Mouse (Mus musculus) frontal cortex, adult 2 months (tissue): ENCODE measurements at regions not wholly inside any gene's neighbourhood (a gene's known extent, or its start where the extent isn't known, plus 50 kb on each side); places are given as distances from the start of the nearest gene placed in this dataset.

Experiments used
- DNase-seq, 2 experiments: peaks; one replicate each; pipeline ENCODE4 v3.0.0; 2022; ENCODE audit warnings: low spot score in 1 of 2; ENCODE audit errors: extremely low spot score in 1 of 2

DNA sequence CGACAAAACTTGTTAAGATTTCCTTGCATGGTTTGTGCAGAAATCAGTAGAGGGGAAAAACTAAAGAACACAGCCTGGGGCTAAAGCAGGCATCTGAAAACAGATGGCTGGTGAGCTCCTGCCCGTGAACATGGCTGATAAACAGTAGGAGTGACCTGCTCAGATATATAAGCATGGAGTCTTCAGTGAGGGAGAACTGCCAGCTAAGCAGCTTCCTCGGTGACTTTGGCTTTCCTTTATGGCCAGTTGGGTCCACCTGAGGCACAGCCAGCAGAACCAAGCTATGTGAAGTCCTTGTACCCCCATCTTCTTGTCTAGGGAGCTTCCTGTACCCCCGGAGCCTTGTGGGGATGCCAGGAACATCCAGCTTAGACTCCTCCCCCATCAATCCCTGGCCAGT is 139.8 kb upstream of the Gm10295 start:
- DNase-seq: no peak

DNA sequence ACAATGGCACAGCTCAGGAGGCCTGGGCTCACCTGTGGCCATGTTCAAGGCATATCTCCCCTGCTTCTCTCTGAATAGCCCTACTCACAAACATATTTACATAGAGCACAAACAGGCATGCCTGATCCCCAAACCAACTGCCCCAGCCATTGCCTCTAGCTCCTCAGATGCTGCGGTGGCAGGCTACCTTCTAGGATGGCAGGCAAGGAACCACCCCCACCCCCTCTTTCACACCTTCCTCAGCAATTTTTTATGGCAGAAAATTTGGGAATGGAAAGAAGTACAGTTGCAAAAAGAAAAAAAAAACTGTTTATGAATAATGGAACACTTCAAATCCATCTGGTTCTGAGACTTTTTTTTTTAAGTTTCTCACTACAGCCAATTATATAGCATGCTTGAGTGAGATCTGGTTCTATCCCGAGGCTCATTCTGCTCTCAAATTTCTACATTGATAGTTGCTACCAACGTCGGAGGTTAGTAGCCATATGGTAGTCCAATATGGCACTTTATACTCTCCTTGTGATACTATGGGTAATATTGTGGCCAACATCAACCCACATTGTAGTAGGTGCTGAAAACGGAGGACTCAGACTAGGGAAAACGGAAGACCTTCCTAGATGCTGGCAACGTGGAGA is 136.8 kb upstream of the Gm10295 start:
- DNase-seq: peak; percentile 10 to 42

DNA sequence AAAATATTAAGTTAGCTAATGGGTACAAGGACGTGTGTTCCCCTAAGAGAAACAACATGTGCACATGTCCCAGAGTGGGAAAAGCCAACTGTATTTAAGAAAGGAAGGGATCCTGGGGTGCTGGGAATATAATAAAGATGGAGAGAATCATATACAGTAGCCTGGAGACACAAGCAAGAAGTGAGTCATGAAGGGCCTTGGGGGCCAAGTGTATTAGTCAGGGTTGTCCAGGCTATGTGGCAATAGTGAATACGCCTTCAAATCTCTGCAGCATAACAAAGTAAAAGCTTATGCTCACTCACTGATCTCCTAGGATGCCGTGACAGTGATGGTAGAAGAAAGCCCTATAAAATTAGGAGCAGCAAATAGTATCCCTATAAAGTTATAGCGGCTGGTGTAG is 124.1 kb upstream of the Gm10295 start:
- DNase-seq: no peak

DNA sequence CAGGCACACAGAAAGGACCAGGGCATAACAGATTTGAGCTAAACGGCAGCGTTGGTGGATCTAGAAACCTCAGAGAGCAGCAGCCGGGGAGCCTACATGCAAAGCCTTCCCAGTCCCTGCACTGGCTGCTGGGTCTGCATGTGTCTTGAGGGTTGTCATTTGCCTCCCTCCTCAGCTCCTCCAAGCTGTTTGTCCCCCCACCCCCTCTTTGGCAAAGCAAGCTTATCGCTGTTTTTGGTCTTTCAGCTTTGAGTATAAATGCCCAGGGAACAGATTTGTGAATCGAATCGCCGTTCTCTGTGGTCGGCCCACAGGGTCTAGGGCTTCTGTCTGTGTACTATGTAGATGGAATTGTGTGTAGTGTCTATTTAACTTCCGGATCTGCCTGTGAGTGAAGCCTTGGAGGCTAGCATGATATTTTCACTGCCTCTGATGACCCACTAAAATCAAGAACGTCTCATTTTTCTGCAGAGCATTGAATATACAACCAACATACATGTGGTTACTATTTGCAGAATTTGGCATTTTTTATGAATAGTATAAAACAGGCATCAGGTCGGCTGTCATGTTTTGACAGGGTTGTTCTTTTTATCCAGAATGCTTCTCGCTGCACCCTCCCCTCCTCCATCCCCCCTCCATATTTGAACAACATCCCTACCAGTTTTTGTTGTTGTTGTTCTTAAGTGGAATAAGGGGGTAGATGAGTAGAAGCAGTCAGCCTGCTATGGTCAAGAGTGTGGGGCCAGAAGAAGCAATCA is 121.3 kb upstream of the Gm10295 start:
- peak in 1 of 2 experiments; percentile 12 for DNase-seq

DNA sequence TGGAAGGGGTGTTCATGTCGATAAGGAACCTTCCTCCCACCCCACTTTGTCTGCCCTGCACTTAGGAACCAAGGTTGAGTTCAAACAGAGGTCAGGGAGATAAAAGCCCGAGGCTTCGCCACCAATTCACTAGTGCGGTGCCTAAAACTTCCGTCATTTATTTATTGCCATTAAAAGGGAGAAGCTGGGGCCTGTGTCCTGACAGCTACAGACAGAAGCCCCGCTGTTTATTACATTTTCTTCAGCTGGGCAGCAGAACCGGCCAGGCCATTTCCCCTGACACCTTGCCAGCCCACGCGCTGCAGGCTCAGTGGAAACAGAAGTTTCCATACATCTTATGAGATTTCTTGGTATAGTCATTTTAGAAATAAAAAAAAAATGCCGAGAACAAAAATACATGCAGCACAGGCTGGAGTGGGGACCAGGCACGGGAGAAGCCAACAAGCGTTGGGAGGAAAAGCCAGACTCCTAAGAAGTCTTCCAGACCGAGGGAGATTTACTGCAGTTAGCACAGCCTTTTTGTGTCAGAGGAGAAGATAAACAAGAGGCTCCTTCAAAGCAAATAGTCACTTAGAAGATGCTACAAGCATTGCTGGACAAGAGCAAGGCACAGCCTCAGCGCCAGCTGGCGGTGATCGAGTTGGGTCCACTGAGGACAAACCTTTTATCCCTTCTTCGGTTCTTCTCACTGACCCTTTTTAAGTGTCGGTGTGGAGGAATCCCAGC is 120.5 kb upstream of the Gm10295 start:
- DNase-seq: peak in 1 of 2 experiments; percentile 12

DNA sequence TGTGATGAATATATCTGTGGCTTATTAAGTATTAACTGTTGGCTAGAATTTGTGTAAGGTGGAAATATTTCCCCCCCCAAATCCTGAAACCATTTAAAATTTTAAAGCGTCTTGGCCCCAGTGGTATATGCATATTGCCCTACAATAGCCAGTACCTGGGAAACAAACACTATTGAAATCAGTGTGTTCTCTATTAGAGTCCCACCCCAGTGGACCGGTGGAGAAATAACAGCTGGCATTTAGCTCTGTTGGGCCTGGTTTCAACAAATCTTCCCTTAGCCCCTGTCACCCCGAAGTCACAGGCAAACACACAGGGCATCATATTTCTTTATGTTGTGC is 120.0 kb upstream of the Gm10295 start:
- no peak for DNase-seq

DNA sequence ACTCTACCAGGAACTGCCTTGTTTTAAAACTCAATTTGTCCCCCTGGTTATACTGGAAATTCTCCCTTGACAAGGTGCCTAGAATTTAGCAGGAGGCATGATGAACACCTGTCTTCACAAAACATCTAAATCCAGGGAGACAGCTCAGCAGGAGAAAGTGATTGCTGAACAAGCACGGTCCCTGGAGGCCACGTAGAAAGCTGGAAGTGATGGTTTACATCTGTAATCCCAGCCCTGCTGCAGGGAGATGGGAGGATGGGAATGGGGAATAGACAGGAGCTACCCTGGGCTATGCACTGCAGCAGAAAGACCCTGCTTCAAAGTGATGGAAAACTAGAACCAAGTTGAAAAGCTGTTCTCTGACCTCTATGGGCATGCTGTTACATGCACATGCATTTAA is 119.1 kb upstream of the Gm10295 start:
- no peak for DNase-seq

DNA sequence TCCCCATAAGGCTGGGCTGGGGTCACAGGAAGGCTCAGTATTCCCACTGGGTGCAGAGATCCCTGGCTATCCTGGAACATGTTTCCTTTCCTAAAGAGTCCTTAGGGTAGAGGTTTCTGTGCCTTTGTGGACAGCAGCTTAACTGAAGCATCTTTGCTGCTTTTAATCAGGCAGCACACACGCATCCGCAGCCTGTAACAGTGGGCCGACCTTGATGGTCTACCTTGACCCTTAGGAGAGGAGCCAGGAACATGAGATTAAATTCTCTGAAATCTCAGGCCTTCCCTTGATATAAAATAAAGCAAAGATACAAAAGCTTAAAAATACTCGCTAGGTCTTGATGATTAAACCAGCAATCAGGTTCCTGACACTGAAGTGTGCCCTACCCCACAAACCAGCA is 118.7 kb upstream of the Gm10295 start:
- no peak for DNase-seq

DNA sequence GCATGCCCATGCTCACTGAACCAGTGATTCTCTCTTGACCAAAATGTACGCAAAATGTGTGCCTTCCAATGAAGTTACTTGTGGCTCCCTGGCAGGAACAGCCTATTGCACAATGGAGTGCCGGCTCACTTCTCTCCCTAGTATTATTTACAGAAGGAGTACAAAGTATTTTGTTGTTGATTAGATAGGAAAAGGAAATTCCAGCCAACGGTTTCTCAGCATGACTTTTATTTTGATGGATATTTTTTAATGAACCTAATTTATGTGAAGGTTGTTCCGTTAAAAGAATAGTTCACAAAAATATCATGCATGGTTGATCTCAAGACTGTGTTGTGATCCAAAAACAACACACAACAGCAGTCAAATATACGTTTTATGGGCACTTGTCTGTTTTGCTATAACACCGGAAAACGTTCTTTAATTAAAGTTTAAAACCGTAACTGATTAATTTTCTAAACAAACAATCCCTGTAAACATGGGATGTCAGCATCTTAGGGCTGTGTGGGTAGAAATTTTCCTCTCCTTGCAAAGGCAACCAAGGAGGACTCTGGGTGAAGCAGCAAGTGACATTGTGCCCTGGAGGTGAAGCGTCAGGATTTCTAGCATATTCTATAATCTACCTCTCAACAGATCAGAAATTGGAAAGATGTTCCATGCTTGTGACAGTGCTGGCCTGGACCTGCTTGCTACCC is 116.3 kb upstream of the Gm10295 start:
- no peak for DNase-seq

DNA sequence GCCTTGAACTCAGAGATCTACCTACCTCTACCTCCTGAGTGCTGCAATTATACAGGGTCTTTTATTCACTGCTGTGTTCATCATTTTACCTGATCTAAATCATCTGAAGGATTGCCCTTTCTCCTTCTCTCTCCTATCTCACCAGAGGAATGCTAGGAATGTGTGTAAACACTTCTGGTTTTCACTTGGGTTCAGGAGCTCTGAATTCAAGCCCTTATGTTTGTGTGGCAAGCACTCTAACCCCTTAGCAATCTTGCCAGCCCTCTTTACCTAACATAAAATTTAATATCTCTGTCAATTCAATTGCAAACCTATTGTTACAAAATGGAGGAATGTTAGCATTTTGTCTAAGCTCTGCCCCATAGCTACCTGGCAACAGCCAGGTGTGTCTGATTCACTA is 112.8 kb upstream of the Gm10295 start:
- no peak for DNase-seq

DNA sequence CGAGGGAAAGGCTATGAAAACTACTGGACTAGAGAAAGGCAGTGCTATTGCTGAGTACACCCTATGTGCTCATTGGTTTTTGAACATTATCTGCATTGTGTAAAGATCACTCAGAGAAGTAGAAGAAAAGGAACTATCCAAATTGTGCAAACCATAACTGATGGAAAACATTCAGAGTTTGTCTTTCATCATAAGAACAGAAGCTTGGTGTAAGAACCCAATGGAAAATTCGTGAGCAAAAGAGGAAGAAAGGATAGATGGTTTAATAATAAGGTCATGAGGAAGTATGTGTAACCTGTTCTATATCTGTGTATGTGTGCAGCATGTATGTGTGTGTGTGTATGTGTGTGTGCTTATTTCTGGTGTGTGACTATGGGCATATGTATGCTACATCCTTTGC is 112.3 kb upstream of the Gm10295 start:
- DNase-seq: no peak

DNA sequence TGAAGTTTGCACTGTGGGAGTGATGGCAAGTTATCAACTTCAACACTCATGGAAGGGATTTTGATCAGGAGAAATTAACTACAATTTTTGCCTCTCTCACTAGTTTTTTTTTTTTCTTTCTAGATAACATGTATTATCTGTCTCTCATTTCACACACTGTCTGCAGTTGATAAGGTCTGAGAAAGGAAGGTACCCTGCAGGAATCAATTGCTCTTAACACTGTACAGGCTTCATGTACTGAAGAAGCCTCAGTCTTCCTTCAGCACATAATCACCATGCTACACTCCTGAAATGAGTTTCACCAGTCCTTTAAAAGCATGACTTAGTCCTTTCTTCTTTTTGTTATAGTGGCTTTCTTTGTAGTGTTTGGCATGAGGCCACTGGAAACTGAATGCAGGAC is 108.5 kb upstream of the Gm10295 start:
- no peak for DNase-seq

DNA sequence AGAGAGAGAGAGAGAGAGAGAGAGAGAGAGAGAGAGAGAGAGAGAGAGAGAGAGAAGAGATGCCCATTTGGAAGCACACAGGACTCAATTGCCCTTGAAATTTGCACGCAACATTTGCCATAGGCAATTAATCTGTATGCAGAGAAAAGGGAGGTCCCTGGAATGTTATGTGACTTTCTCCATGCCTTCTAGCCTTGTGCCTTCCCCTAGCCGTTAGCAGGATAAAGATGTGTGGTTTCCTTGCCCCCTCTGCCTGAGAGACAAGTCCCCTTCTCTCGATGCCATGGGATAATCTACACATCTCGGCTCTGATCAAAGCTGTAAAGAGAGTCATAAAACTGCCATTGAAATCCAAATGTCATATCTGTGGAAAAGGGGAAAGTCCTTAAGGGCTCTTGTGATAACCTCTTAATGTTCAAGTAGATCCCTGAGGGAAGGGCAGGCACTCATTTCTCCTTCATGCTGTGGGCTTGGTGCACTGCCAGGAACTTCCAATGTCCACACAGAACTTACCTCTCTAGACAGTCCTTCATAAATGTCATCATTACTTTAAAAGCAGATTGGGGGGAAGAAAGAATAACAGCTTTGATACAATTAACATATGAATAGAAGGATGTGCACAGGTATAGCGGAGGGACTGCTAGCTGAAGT is 106.9 kb upstream of the Gm10295 start:
- no peak for DNase-seq

DNA sequence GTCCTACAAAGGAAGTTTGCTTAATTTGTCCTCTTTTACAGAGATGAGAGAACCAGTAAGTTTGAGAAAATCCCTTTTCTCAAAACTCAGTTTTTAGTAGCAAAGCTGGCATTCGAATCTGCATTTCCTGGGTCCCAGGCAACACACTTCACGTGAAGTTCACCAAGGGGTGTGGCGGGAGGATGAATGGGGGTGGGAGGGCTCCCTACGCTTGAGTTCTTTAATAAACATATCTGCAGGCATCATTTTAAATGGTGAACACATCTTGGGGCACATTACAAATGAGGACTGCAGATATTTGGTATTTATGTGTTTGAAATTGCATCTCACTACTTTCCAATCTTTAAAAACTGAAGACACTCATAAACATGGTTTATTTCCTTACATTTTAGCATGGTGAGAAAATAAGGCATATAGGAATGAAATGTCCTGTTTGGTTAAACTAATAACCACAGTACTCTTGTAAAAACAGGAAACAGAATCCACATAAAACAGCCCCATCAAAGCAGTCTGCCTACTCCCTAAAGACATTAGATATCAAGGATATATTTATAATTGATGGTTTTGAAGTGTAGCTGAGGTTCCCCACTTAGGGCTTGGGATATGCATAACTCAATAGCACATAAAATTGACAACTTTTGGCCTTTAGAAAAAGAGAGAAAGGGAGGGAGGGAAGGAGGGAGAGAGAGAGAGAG is 106.3 kb upstream of the Gm10295 start:
- no peak for DNase-seq

DNA sequence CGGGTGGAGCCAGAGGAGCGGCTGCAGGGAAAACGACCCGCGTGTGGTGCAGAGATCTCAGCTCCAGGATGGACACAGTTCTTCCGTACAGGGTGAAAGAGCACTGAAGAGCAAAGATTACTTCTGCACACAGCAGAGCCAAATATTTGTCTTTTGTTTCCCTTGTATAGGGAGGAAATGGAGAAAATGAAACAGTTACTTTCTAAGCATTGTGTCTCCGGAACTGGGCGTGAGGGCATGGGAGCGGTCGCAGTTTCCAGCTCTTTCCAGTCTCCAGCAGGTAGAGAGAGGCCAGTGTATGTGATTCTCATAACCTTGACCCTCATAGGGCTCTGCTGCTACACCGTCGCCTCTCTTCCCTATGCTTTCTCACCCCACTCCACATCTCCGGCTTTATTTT is 105.1 kb upstream of the Gm10295 start:
- DNase-seq: no peak

DNA sequence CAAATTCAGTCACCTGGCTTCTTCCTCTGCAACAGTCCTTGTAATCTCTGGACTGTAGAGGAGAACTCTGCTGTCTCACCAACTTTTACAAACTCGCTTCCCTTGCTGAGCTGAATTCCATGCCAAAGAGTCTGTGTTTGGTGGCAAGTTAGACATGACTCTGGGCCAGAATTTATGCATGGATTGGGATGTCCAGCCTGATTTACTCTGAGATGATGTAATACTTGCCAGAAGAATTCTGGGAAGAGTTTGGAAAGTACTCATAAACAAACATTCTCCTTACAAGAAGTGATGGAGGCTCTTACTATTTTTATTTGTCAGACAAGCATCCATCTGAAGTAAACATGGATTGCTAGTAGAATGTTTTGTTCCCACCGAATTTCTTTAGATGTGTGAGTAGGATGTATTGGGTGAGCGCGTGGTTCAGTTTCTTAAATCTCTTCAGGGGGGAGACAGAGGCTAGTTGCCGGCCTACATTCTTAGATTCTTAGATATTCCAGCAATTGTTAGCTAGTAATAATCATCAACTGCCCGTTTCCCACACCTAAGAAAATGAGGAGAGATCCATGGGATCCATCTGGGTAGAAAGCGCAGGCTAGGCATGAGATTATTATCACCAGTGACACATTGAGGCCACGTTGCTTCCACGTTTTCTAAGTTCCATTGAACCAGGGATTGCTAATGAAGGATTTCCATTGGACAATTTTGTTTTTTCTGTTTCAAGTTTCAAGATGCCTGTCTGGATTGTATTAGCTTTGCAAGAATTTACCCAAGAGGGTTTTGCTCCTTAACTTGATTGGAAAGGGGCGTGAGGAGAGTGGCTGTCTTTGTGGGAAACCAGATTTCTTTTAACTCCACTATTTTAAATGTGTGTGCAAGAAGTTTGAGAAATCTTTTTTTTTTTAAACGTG is 89.3 kb upstream of the Gm10295 start:
- DNase-seq: no peak

DNA sequence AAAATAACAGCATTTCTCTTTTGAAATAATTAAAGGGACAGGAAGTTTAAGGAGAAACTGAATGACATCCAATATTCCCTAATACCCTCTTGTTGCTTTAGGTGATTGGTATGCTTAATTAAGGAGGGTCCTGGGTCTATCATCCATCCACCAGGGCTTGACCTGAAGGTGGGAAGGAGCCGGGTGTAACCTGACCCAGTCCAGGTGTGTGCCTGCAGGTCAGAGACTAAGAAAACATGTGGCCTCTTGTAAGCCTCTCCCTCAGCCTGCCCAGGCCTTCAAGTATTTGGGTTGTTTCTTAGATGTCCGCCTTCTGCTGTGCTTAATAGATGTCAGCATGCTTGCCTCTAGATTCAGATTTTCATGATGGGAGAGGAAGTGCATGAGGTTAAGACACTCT is 74.7 kb upstream of the Gm10295 start:
- no peak for DNase-seq

DNA sequence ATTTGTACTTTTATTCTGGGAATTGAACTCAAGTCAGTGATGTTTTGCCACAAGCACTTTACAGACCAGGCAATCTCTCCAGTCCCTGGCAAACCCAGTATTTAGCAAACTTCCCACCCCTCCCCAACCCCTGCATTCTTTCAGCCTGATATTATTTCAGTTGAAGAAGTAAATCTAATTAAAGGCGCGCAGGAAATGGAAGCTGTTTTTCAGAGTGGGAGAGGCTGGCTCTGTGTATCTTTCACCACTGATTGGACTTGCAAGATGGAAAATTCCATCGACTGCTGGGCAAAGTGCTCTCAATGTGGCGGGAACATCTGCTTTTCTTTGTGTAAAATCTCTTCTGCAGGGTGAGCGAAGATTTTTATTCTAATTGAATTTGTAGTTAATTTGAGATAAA is 68.0 kb upstream of the Gm10295 start:
- DNase-seq: no peak

DNA sequence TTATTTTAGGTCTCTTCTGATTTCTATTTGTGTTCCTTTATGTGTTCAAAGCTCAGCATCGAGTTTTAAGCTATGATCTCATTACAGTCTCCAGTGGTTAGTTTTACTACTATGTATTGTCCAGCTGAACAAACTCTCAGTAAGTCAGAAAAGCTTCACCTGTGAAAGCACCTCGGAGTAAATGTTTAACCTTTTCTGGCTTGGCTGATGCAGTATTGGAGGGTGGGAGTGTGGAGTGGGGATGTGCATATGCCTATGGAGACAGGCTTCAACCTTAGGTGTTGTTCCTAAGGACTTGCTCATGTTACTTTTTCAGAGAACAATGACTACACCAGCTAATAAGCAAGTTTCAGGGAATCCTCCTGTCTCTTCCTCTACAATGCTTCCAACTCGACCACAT is 67.6 kb upstream of the Gm10295 start:
- DNase-seq: no peak
